Mouse (Mus musculus) lung, postnatal 25 days (tissue): ENCODE data around the gene Eif3a.

Experiments
- DNase-seq: peaks from one replicate; pipeline ENCODE4 v3.0.0; 2022; ENCODE audit warnings: low spot score

Gene Eif3a

DNA sequence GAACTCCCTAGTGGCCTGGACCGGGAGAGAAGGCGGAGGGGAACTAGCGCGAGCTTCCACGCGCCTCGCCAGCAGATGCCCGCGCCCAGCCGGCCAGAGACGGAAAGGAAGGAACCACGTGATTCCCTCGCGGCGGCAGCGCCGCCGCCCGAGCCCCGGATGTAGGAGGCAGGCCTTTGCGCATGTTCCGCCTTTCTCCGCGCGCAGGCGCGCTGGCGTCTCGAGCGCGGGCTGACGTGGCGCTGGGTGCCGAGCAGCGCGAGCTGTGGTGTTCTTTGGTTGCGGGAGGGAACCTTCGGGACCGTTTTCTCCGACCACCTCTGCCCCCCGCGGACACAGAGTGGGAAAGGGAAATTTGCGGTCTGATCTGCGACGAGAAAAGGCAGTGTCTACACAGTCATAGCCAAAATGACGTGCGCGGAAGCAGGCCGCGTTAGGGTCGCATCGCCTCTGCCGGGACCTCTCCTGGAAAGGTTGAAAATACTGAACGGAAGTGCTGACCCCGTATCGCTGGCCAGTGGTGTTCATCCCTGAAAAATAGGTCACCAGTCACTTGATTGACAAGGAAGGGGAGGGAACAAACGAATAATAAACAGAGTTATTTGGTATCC, at the start of gene Eif3a:
TSS of gene Eif3a (minus strand) at position 108 of the 611 bp plus-strand sequence.
- peak; percentile 94 for DNase-seq

DNA sequence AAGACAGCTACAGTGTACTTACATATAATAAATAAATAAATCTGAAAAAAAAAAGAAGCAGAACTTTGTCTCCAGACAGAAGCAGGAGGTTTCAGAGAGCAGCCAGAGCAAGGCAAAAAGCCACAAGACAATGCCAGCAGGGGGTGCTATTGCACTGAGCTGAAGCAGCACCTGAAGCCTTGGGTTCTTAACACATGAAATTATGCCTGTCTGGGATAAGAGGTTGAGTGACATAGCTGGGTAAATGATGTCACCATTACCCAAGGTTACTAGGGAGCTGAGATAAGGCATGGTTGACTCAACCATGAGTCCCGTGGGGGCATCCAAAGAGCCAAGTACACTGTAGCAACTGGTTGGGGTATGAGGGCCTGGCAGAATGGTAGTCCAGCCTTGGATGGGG, 47.3 kb upstream of the Eif3a start:
- DNase-seq, result peak; percentile 70

DNA sequence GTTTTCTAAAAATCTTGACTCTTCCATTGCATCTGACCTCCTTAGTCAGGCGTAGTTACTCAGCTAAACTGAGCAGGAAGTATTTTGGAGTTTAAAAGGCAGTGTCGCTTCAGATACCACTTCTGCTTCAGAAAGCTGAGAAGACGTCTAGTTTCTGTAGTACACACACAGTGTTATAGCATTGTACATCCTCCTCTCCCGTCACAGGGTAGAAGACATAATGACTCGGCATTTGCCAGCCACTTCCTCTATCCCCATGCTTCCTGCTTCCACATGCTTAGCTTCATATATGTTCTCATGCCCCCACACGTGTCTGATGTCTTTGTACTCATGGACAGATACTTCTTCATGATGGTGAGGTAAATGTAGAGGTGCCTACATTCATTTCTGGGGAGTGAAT, 28.2 kb upstream of the Eif3a start:
- DNase-seq, result peak; percentile 5

DNA sequence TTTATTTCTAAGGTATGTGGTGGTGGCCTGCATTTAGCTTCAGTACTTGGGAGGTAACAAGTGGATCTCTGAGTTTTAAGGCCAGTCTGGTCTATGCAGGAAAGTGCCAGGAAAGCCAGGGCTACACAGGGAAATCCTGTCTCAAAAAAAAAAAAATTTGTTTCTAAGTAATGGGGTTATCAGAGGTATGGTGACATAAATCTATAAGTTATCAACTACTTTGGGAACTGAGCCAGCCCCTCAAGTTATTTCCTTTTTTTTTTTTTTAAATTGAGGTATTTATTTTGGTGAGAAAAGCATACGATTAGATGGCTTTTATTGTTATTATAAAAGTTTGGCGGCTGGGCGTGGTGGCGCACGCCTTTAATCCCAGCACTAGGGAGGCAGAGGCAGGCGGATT, 22.7 kb upstream of the Eif3a start:
- no peak for DNase-seq

DNA sequence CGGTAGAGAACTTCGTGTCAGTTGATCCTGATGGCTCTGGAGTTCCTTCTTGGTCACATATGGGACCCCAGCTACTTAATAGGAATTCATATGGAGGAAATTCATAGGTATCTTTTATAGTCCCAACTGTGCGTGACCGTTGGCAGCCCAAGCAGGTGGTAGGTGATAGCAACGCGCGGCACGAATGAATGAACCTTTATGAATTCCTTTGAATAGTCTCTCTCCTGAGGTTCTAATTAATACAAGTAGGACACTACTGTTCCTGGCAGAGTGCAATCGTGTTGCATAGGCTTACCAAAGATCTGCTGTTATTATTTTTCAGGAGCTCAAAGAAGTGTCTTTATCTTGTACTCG, 21.6 kb upstream of the Eif3a start:
- DNase-seq, result no peak

DNA sequence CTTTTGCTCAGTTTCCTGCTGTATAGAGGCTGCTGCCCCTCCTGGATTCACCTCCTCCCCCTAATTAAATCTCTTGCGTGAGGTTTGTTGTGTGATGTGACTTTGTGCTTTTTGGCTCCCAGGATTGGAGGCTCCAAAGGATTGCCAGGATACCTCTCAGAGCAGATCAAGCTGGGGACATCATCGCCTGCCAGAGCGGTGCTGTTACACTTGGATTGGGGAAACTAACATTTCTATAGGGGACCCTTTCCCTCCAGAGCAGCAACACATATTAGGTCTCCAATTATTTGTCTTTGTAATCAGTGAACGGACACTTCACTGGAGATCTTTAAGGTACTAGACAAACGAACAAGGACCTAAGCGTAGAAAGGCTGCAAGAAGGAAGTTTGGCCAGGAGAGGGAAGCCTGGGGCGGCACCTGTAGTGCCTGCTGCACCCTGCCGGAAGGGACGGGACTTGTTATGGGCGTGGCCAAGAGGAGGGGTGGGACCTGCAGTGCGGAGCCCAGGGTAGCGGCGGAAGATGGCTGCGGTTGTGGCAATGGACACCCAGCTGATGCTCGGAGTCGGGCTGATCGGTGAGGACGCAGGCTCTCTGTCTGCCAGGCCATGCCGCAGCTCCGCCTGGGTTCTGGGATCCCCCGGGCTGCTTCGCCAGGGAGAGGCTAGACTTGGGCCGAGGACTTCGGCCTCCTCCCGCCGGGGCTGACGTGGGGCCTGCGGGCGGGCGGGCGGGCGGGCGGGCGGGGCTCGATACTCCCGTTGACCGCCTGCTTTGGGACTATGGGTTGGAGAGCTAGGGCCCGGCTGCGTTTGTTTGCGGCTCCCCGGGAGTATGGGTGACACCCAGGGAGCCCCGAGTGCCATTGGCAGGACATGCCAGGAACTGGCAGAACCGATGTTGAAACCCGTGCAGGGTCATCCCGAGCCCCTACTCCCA, 20.9 kb upstream of the Eif3a start, which contains the start of gene Fam45a:
TSS of gene Fam45a (plus strand) at position 488 of the 938 bp plus-strand sequence.
- DNase-seq, result peak; percentile 95

DNA sequence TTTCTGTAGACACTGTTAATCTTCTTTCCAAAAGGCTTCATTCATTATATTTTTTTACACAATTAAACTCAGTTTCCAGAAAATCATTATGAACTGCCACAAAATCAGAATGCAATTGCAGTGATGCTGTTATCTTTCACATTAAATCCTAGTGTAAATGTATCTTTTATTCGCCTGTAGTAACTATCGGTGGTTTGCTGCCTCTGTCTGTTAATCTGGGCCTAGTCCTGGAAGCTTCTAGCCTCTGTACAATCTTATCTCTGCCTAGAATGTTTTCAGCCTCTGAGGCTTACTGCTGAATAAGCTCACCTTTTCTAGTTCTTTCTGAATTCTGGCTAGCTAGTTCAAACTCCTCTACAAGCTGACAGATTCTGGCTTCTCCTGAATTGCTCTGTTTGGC, 19.5 kb upstream of the Eif3a start:
- no peak for DNase-seq

DNA sequence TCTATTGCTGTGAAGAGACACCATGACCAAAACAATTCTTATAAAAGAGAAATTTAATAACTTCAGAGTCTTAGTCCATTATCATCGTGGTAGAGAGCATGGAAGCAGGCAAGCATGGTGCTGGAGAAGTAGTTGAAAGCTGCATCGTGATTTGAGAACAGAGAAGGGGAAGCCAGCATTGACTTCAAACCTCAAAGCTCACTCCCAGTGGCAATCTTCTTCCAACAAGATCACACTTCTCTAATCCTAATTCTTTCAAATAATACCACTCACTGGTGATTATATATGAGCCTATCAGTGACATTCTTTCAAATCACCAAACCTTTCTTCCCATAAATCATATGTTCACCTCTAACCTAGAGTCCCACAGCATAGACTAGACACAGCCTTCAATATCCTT, 14.4 kb upstream of the Eif3a start:
- DNase-seq, result no peak

DNA sequence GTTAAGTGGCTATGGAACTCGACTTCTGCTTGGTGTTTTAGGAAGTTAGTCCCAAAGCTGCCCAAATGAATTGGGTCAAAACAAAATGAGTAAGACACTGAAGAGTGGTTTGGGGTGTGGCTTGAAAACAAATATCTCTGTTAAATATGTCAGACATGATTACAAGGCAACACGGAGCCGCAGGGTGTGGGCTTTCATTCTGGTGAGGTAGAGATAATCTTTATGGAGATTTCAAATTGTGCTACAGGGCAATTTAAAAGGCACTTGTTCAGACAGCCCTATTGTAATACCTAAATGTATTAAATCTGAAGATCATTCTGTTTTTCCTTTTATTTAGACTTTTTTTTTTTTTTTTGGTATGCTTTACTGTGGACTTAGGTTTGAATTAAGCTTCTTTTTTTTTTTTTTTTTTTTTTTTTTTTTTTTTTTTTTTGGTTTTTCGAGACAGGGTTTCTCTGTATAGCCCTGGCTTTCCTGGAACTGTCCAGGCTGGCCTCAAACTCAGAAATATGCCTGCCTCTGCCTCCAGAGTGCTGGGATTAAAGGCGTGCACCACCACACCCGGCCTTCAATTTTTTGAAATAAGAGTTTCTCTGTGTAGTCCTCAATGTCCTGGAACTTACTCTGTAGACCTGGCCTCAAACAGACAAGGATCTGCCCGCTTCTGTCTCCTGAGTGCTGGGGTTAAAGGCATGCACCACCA, 9.6 kb upstream of the Eif3a start:
- DNase-seq, result no peak

DNA sequence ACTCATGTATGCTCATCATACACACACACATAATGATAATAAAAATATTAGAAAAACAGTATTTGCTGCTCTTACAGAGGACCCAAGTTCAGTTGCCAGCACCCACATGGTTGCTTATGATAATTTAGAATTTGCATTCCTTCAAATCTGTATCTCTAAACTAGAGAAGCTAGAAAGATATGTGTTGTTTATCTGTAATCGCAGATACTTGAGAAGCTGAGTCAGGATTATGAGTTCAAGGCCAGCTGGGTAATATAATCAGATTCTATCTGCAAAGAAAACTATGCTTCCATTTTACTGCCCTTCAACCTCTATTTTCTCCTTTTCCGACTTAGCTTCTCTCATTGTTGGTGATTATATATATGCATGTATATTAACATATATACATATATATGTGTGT, 7.0 kb upstream of the Eif3a start:
- DNase-seq, result no peak

DNA sequence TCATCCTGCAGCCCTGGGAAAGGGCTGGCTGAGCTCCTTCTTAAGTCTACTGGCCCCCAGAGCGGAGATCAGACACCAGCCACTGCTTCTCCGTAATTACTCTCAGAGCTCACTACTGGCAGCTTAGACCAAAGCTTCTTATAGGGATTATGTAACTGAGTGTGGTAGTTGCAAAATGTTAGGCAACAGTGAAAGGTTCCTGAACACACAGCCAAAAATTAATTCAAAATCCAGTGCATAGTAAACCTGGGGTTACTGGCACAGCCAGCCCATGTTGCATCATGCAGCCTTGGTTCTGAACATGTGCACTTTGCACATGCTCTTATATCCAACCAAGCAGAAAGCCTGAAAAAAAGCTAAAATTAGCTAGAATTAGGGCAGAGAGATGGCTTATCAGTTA, 4.8 kb upstream of the Eif3a start:
- peak; percentile 72 for DNase-seq

DNA sequence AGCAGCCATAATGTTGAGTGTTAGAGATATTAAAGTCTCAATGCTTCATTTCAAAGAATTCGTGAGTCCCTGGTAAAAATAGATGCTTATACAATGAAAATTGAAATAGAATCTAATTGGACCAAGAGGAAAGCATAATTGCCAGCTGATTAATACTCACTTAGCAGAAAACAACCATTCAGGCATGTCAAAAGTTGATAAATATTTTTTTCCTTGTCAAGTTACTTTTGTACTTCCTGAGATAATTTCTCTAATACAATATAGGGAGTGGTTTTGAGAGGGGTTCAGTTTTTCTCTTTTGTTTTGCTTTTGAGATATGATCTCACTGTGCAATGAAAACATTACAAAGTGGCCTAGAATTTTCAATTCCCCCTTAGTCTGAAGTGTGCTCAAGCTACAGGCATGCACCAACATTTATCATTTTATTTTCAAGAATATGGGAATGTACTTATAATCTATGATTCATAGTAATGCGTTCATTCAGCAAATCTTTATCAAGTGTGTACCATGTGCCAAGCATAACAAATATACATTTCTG, 2.8 kb upstream of the Eif3a start:
- DNase-seq, result no peak

DNA sequence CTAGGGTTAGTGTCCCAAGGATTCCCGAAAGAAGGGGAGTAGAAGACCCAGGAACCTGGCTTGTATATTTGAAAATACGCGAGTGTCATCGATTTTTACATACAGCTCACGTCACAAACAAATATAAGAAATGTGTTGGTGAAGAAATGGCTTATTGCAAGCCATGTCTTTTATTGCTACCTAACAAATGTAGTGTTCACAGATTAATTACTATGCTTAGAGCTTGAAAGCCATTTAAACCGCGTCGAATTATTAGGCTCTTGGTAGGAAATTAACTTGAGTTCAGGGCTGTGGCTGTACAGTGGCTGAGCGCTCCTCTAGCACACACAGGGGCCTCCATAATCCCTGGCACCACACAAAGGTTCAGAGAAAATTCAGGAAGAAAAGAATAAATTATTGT, 706 bp upstream of the Eif3a start:
- no peak for DNase-seq

DNA sequence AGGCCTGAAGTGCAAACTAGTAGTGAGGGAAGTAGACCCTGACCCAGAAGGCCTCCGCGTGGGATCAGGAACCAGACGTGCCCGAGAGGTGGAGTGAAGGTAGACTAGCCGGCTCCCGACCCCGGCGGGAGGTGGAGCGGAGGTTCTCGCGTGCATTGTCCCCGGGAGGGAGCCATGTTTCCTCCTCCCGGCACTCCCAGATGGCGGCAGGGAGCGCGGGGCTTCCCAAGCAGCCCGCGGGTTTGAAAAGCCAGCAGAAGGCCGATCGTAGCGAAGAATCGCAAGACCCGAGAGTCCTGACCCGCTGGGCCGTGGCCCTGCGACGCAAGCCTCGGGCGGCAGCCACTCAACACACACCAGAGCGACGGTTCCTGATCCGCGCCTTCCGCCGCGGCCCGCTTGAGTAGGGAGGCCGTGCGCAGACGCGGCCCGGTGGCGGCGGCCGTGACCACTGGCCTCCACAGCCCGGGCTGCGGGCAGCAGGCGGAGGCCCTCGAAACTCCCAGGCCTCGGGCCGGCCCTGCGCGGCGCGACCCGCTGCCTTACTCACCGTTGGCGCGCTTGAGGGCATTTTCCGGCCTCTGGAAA, 445 bp downstream of the Eif3a start:
- DNase-seq, result peak; percentile 55

DNA sequence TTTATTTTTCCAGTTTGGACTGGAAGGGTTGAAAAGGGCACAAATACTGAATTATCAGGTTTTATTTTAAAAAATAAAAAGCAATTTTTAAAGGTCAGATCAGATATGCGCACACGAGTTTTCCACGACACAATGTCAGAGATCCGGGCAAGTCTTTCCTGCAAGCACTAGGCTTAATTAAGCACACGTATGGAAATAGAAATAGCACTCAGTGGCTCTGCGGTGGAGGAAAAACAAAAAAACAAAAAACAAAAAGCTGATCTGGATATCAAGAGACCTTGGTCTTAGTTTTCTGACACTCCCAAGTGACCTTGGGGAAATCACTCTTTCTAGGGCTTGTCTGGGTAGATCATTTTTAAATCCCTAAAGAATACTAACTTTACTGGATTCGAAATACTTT, 1.0 kb downstream of the Eif3a start:
- DNase-seq, result no peak

DNA sequence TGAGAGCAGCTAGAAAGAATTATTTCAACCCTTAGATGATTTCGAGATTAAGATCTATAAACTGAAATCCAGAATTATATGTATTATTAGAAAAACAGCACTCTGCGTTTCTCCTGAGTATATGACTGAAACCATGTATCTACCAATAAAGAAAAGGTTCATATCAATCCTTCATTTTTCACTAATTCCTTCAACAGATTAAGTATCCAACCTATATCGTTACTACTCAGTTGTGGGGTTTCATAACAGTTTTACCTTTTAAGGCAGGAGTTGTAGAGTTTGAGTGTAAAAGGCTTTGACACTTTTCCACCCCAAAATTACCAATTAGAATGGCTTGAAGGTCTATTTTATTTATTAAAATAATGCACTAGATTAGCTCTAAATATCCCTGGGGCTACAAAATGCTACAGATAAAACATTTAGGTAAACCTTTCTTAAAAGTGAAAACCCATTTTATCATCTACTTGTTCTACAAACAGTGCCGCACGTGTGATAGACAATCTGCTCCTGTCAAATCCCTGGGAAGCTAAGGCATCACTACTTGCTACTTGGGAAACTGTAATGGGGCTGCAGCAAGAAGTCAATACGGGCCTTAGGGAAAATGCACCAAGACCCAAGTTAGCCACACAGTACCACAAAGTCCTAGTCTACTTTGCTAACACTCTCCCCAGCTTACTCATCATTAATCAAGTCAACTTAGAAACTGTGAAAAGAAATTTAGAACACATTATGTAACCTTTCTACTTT, 2.1 kb downstream of the Eif3a start:
- DNase-seq, result no peak

DNA sequence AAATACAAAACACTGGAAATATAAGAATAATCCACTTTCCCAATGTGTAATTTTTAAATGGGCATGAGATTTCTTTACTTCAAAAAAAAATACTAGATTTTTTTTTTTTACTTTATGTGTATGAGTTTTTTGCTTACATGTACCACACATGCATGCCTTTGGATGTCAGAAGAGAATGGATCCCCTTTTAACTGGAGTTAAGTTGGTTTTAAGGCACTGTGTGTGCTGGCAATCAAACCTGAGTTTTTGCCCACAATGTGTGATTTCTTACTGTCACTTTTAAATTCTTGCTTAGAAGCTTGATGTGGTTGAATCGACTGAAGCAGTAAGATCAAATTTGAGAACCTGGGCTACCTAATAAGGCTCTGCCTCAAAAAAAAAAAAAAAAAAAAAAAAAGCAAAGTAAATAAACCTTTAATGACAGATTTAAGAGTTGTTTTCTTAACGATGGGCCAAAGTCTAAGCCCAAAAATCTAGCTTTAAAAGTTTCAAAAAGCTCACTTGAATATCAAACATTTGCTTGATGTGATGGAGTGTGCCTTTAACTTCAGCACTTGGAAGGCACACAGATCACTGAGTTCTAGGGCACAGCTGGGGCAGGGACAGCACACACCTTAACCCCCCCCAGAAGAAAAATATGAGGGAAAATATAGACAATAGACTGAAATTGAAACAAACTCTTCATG, 2.9 kb downstream of the Eif3a start:
- no peak for DNase-seq

DNA sequence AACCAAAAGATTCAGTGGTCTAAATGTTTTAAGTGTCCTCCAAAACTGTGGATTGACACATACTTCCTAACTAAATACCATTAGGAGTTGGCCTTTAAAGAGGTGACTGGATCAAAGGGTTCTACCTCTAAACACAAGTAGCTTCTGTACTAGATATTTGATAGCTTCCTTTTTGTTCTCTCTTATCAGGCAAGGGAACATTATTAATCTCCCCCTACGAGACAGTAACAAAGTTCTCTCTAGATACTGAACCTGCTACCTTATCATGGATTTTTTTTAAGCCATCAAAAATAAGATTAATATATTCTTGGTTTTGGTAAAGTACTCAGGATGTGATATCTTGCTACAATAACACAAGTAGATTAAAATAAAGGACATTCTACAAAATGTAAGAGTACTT, 5.7 kb downstream of the Eif3a start:
- DNase-seq, result no peak

DNA sequence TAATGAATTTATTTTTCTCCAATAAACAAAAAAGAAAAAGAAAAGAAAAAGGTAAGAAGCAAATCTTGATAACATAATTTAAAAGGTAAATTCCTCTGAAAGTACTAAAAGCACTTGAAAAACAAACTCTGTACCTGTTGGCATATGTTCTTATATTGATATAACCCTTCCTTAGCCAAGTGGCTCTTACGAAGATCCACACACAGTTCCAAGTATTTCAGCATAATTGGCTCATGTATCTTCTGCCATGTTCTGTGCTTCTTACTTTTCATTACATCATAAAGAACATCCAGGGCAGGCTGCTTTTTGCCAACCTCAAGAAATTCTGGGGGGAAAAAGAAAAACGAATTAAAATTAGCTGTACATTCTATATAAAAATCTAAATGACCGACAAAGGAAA, 8.4 kb downstream of the Eif3a start:
- no peak for DNase-seq

DNA sequence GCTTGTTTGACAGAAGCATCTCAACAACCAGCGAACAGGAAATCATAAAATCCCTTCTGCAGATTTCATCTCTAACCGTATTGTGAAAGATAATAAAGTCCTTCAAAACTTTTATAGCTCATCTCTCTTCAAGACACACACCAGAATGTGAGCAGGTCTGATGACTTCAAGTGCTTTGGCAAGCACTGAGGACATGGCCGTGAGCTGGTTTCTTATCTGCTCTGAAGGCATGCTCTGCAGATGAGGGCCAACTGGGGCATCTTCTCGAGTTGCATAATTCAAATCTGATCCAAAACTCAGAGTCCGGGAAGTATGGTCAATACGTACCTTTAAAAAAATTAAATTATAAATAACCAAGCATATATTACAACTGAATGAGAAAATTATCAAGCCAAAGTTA, 17.1 kb downstream of the Eif3a start:
- no peak for DNase-seq
